Mouse (Mus musculus) olfactory bulb, adult 2 months (tissue): ENCODE data around the gene 4933428G20Rik. TPM values are rescaled to one million over a fixed set of nuclear protein-coding genes. Genes with fewer than 3 reads are reported as not detected.

Experiments used
- H3K27ac ChIP-seq: fragments of 200-500 bp; 2 replicates; pipeline ENCODE4 v1.5.1; 2012; ENCODE audit warnings: low read depth, low read length; ENCODE audit not compliant: insufficient read depth
- H3K4me1 ChIP-seq: fragments of 200-500 bp; 2 replicates; pipeline ENCODE4 v1.6.1; 2012; ENCODE audit warnings: low read length; ENCODE audit not compliant: control insufficient read depth, insufficient read depth
- H3K4me3 ChIP-seq: fragments of 200-500 bp; 2 replicates; pipeline ENCODE4 v1.5.1; 2012; ENCODE audit warnings: mild to moderate bottlenecking, low read depth, low read length, moderate library complexity; ENCODE audit not compliant: insufficient read depth
- CTCF ChIP-seq: fragments of 200-500 bp; IDR thresholded peaks from 2 replicates; pipeline ENCODE4 v1.5.1; 2012; ENCODE audit warnings: low read depth, mild to moderate bottlenecking, low read length, moderate library complexity; ENCODE audit not compliant: insufficient read depth
- POLR2A ChIP-seq: fragments of 200-500 bp; IDR thresholded peaks from 2 replicates; pipeline ENCODE4 v1.6.1; 2012; ENCODE audit warnings: mild to moderate bottlenecking, low read depth, low read length, moderate library complexity; ENCODE audit not compliant: insufficient read depth
- WGBS: fragments of 180-500 bp; shearing (Covaris S2); methylation state at CpG from one replicate; pipeline ENCODE4 v1.1.7; 2018; 5-methylcytosine and 5-hydroxymethylcytosine counted together
- polyA plus RNA-seq: library from polyadenylated mRNA; stranded (reverse); fragments of >200 nt; gene quantifications from 2 replicates; pipeline ENCODE4 v1.2.4, GENCODE M21; 2012; ENCODE audit warnings: low replicate concordance; ENCODE audit not compliant: missing spikeins, insufficient read depth, insufficient read length

4933428G20Rik gene
- not detected in 2 replicates for polyA plus RNA-seq

DNA sequence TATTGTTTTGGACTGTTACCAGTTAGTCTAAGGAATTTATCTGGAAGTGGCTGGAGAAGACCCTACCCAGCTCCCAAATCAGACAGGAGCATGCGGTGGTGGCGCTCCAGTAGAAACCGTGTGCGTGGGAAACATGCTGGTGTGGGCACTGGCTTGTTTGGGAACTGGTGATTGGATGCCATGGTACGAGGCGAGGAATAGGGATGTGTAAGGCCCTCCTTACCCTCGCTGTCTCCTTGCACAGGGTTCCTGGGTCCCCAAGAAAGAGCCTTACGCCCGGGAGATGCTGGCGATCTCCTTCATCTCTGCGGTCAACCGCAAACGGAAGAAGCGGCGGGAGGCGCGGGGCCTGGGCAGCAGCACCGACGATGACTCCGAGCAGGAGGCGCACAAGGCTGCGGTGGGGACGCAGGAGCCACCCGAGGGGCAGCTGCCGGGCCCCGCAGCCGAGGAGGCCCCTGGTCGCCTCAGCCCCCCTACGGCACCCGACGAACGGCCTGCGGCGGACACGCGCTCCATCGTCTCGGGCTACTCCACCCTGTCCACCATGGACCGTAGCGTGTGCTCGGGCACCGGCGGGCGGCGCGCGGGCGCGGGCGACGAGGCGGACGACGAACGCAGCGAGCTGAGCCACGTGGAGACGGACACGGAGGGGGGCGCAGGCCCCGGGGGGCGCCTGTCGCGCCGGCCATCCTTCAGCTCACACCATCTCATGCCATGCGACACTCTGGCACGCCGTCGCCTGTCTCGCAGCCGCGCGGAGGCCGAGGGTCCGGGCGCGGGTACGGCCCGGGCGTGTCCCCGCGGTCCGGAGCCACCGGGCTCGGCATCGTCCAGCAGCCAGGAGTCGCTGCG is at the start of gene 4933428G20Rik:
4933428G20Rik (minus strand) TSS at position 476 of the 855 bp plus-strand sequence.
- Histone ChIP-seq H3K4me3 (peak within 1 kb of the TSS; percentile 2; the same call in 1 of the 2 replicates), H3K27ac (no peak within 1 kb of the TSS), H3K4me1 (peaks cover 39% of the 10 kb centered on the region)
- 50% methylated on average over 87 of the region's 88 CpGs for WGBS
- TF ChIP-seq CTCF (no peak), POLR2A (no peak)

DNA sequence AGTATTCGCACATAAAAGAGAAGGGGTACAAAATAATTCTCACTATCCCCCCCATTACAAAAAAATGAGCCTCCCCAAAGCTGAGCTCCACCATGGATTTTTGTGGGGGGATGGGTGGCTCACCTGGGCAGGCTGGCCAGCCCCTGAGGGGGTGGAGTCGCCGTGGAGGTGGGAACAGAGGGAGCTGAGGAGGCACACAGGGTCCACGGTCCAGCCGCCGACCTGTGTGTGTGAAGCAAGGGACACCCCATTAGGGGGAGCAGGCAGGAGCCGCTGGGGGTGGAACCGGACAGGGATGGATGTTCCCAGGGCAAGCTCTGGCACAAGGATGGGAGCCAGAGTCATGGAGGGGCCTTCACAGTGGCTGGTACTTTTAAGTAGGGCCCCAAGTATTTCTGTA is 48.6 kb upstream of the 4933428G20Rik start:
- WGBS = 84% methylated on average over 8 of the region's 8 CpGs
- no peak overlapping the region for H3K27ac ChIP-seq
- TF ChIP-seq CTCF (no peak), POLR2A (no peak)
- H3K4me3 ChIP-seq = no peak overlapping the region
- peaks cover 52% of the 10 kb centered on the region for H3K4me1 ChIP-seq

DNA sequence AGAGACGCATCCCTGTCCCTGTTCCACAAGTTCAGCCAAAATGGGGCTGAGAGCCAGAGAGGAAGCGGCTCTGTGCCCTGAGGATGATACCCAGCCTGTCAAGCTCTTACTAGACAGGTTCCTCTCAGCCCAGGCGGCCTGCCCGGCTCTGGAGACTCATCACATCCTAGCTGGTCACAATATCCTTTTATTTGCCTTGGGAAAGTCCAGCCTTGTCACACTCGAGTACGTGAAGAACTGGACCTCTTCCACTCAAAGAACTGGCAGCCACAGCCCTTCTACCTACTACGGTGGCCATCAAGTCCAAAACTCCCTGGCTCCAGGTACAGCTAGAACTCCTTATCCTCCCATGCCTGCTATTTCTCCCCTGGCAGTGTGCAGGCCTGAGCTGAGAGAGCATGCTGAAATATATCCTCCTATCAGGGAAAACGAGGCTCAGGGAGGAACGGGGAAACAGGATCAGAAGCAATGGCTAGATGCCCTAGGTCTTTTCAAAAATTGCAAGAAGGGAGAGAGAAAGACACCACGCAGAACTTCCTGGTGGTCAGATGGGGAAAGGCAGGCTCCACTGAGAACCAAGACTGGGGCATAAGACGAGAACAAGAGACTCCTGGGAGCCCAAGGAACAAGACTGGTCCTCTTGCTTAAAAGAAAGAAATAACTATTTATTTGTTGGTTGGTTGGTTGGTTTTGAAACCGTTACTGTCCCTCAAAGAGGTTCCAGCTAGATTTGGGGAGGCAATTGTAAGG is 48.0 kb upstream of the 4933428G20Rik start:
- no peak overlapping the region for H3K4me3 ChIP-seq
- no peak for TF ChIP-seq POLR2A
- TF ChIP-seq CTCF = 0 out of 2 replicates have a peak, but pooled peaks have one; percentile 5
- peaks cover 57% of the 10 kb centered on the region for H3K4me1 ChIP-seq
- H3K27ac ChIP-seq = no peak overlapping the region
- 75% methylated on average over 12 of the region's 12 CpGs for WGBS

DNA sequence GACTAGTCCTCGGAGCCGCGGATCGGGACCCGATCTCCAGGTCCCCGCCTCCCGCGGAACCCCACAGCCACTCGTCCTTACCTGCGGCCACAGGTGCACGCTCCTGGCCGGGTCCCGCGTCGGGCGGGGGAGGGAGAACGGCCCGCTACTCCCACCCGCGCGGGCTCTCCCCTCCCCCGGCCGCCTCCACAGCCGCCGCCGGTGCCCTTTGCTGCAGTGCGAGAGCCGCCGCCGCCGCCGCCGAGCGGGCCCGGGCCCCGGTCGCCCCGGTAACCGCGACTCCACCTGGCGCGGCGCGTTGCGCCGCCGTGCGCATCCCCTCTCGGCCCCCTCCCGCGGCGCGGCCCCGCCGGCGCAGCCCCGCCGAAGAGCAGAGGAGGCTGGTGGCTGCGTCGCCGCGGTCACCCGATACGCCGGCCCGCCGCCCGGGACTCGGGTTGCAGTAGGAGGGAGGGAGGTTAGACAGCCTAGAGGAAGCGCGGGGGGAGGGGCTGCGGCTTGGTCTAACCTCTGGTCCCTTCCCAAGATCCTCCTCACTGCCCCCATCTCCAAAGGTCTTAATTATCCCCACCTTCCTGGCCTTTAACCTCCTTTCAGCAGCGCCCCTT is 46.8 kb upstream of the 4933428G20Rik start:
- TF ChIP-seq POLR2A = no peak
- TF ChIP-seq CTCF = no peak
- Histone ChIP-seq H3K4me1 (peaks cover 53% of the 10 kb centered on the region), H3K4me3 (peak overlapping the region; percentile 68), H3K27ac (0 out of 2 replicates have a peak overlapping the region, but pooled peaks have one; percentile 16)
- WGBS = under 1% methylated on average over 55 of the region's 73 CpGs

DNA sequence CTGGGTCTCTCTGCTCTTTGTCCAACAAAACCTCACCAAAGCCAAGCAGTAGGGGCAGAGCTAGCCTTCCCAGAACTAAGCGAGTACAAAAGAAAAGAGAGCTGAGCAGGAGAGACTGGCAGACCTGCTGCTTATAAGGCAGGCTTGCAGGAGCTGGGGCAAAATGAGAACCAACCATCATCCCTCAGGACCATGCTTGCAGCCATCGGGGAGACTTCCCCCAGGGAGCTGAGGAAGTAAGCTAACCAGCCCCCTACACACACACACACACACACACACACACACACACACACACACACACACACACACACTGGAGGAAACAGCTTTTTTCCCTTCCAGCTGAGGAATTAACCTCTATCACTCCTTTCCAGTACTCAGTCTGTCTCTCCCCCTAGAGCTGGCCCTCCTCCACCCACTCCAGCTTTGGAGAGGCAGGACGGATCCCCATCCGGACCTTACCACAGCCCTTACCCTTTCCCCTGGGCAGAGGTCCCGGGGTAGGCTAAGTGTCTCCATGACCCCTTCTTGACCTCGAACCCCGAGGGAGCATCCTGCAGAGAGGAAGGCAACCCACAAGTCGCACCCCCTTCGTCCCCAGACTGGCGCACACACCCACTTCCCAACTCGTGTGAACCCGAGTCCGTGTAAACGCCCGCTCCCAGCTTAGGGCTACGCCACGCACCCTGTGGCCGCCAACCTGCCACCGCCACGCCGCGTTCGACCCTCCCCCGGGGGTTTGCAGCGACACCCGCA is 45.8 kb upstream of the 4933428G20Rik start:
- Histone ChIP-seq H3K4me1 (peaks cover 44% of the 10 kb centered on the region), H3K4me3 (peak overlapping the region; percentile 68), H3K27ac (no peak overlapping the region)
- TF ChIP-seq CTCF (no peak), POLR2A (no peak)
- WGBS = 13% methylated on average over 26 of the region's 26 CpGs

DNA sequence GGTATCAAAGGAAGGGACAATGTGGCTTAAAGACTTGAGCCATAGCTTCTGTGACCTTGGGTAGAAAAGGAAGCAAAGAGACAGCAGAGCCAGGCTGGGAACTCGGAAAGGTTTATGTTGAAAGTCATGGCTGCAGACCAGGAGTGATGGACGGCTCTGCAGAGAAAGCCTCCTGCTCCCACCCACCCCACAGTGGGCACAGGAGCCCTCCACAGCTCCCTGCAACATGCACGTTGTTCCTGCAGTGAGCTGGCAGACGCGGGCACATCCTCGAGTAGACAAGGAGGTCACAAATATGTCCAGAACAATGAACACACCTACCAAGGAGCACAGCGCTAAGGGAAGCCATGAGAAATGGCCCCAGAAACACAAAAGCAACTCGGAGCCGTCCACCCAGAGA is 43.7 kb upstream of the 4933428G20Rik start:
- no peak overlapping the region for H3K4me3 ChIP-seq
- peak overlapping the region; percentile 0 for H3K27ac ChIP-seq
- TF ChIP-seq POLR2A = no peak
- no peak for TF ChIP-seq CTCF
- H3K4me1 ChIP-seq = peaks cover 50% of the 10 kb centered on the region
- 78% methylated on average over 9 of the region's 9 CpGs for WGBS

DNA sequence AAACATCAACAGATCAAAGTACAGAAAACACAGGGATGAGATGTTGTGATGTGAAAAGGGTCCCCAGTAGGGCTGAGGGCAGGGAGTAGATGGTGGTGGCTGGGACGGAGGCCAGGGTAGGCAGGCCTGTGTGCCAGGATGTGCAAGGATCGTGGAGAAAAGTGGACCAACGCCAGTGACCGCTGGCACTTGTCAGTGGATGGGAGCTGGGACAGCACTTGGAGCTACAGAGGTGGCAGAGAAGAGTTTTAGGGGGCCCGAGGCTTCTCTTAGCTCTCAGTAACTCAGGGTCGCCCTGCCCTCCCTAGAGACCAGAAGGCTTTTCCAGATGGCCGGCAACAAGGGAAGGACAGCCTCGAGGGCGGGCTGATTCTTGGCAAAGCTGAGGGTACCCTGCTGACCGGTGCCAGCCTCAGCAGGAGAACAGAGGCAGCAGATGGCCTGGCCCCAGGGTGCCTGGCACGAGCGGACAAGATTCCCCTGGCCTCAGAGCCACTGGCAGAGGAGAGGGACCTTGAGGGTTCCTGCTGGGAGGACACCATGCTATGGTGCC is 43.1 kb upstream of the 4933428G20Rik start:
- WGBS = 43% methylated on average over 12 of the region's 12 CpGs
- peaks cover 50% of the 10 kb centered on the region for H3K4me1 ChIP-seq

DNA sequence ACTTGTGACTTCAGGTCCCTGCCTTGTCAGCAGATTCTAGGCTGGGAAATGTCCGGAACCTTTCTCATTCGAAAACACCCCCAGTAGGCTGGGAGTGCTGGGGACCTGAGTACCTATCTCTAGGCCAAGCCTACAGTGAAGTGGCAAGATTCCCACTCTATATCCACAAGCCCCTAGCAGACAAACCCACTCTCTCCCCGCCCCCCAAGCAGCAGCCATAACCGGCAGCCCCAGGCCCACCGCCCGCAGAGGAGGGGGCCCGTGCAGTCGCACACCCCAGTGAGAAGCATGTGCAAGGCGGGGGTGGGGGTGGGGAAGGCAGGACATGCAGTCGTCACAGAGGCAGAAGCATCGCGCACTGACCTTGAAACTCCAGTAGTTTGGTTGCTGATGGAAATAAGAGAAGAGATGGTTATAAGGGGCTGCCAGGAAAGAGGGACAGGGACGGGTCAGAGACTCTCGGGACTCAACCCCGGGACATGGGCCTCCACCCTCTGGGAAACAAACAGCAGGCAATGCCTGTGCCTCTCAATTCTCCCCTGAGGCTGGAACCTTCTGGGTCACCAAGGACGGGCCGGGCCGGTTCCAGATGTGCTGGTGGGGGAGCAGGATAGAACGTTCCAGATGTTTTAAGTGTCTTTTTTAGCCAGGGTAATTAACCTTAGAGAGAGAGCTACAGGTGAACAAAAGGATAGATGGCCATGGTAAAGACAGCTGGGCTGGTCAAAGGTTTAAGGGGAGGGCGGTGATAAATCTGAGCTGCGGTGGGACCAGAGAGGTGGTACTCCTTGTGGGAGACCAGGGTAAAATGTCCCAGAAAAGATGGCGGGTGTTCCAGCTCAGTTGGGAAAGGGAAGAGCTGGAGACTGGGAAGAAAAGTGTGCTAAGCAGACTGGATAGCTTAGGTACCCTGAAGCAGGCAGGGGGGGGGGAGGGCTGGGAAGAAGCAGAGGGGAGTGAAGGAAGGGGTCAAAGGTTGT is 42.3 kb upstream of the 4933428G20Rik start:
- TF ChIP-seq CTCF = no peak
- TF ChIP-seq POLR2A = no peak
- Histone ChIP-seq H3K4me1 (peaks cover 46% of the 10 kb centered on the region), H3K27ac (no peak overlapping the region), H3K4me3 (no peak overlapping the region)
- WGBS = 80% methylated on average over 22 of the region's 22 CpGs

More for the DNA sequence above, 43.1 kb upstream of the 4933428G20Rik start:
- TF ChIP-seq POLR2A = 0 out of 2 replicates have a peak, but pooled peaks have one; percentile 10
- peak; percentile 9; the same call in 1 of the 2 replicates for TF ChIP-seq CTCF
- peak overlapping the region; percentile 0 for H3K27ac ChIP-seq
- H3K4me3 ChIP-seq = no peak overlapping the region
